Mouse (Mus musculus): Measurements from ENCODE around the gene Rsc1a1.

- TF ChIP-seq CTCF (IDR thresholded peaks at IDR 0.05; ENCODE audit: control insufficient read depth, insufficient read depth, insufficient replicate concordance, low read depth, low read length), result no peak
- no peak for TF ChIP-seq POLR2A (IDR thresholded peaks at IDR 0.05; ENCODE audit: control insufficient read depth, low read depth, low read length)
These were observed 4.5 kb downstream of the Rsc1a1 start for GRCm38 (mm10) chr4:141680892-141681291.

Data from testis, adult 2 months (tissue).